Mouse (Mus musculus): ENCODE measurements around the gene Tm7sf2. TPM values are rescaled to one million over a fixed set of nuclear protein-coding genes. Genes with fewer than 3 reads are reported as not detected.

The Tm7sf2 gene
- 22.9 and 24.0 TPM in 2 replicates for total RNA-seq (2014; fragmentation: Nextera tagmentation)
- 17.2 and 21.4 TPM in 2 replicates for total RNA-seq (2017)
- polyA plus RNA-seq (2012), result 15.0 and 20.0 TPM in 2 replicates

DNA sequence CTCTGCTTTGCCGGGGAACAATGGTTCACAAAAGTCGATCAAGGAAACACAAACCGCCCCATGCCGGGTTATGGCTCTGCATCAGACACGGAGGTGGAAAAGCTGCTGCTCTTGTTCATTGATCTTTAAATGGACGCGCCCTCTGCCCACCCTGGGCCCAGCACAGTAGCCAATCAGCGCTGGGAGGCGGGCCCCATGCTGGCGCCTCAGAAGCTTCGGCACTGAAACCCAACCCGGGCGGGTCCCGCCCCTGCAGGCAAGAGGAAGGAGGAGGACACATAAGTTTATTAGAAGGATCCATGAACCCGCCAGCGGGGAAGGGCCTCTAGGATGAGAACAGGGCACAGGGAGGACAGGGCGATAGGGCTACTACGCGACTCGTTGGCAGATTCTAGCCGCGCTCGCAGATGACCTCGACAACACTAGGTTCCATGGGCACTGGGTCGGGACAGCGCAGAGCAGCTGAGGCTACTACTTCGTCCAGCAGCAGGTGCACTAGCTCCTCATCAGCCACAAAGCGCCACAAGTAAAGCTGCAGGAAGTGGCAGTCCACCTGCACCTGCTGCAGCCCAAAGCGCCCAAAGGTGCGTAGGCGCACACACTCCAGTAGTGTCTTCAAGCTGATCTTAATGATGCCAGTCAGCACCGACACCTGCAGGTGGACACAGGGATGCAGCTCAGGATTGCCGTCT, at the start of gene Tm7sf2:
Gene Tm7sf2, minus strand, starts transcription at position 650 of the 692 bp plus-strand sequence.
- DNase-seq (ENCODE audit: low spot score), result peak; percentile 98
- peaks cover 75% of the 10 kb centered on the region for H3K36me3 ChIP-seq (replicated peaks)
- peak; percentile 92 for ATAC-seq (ENCODE audit: extremely low read depth, insufficient number of reproducible peaks, low FRiP score, poor library complexity, severe bottlenecking)
- TF ChIP-seq CTCF (IDR thresholded peaks at IDR 0.05; ENCODE audit: low read depth, low read length) (no peak), TAL1 (conservative IDR thresholded peaks at IDR 0.05; ENCODE audit: low read depth, low read length) (no peak), GATA2 (IDR thresholded peaks at IDR 0.05; ENCODE audit: borderline replicate concordance, low read depth, low read length) (no peak), POLR2AphosphoS5 (IDR thresholded peaks at IDR 0.05; ENCODE audit: insufficient replicate concordance, low read depth, low read length) (no peak), GATA1 (IDR thresholded peaks at IDR 0.05; ENCODE audit: borderline replicate concordance, low read length) (no peak)
- peaks cover 54% of the 10 kb centered on the region for H3K4me1 ChIP-seq (ENCODE audit: insufficient read depth, low read depth, low read length)
- H3K9me3 ChIP-seq (replicated peaks), result no peaks in the 10 kb centered on the region
- no peaks in the 10 kb centered on the region for H3K27me3 ChIP-seq (ENCODE audit: insufficient read depth, low read length)
- peak within 1 kb of the TSS; percentile 76 for H3K4me3 ChIP-seq (ENCODE audit: low read depth, low read length)

GRCm38 (mm10) chr19:6117346-6117985, 49.3 kb upstream of the Tm7sf2 start:
- no peaks in the 10 kb centered on the region for H3K9me3 ChIP-seq (replicated peaks)
- peak overlapping the region; percentile 90 for H3K4me3 ChIP-seq (ENCODE audit: low read depth, low read length)
- TF ChIP-seq TAL1 (conservative IDR thresholded peaks at IDR 0.05; ENCODE audit: low read depth, low read length), result no peak
- no peak for TF ChIP-seq CTCF (IDR thresholded peaks at IDR 0.05; ENCODE audit: low read depth, low read length)
- TF ChIP-seq POLR2AphosphoS5 (IDR thresholded peaks at IDR 0.05; ENCODE audit: insufficient replicate concordance, low read depth, low read length), result no peak
- peaks cover 75% of the 10 kb centered on the region for H3K36me3 ChIP-seq (replicated peaks)
- H3K4me1 ChIP-seq (ENCODE audit: insufficient read depth, low read depth, low read length), result peaks cover 36% of the 10 kb centered on the region
- H3K27me3 ChIP-seq (ENCODE audit: insufficient read depth, low read length), result no peaks in the 10 kb centered on the region
- peak; percentile 16 for DNase-seq (ENCODE audit: low spot score)
- ATAC-seq (ENCODE audit: extremely low read depth, insufficient number of reproducible peaks, low FRiP score, poor library complexity, severe bottlenecking), result no peak

DNA sequence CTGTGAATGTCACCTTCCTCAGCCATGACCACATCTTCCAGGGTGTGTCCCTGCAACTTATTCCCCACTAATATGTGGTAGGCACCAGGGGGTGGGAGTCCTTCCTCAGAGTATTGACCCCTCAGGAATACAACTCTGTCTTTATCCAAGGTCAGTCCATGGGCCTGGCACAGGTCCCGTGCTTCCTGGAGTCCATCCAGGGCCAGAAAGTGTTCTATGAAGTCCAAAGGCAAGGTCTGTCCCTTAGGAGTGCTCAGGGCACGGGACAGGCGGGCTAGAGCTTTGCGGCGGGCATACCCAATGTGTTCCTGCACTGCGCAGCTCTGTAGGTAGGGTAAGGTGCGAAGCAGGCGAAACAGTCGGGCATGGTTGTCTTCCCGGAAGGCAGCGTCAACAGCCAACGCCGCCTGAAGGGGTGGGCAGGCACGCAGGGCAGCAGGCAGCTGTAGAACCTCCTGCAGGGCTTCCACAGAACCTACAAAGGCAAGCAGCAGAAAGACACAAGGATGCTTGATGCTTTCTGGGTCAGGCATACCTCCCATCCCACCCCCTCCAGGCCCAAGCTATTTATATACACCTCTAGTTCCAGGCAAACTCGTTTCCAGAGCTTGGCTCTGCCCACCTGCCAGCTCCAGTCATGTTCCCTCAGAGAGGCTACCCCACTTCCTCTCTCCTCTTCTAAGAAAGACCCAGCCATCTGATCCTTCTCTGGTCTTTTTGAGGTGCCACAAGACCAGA, 48.1 kb upstream of the Tm7sf2 start:
- H3K4me3 ChIP-seq (ENCODE audit: low read depth, low read length), result peak overlapping the region; percentile 41; the same call in 1 of the 2 replicates
- no peak for TF ChIP-seq GATA1 (IDR thresholded peaks at IDR 0.05; ENCODE audit: borderline replicate concordance, low read length)
- no peak for TF ChIP-seq TAL1 (conservative IDR thresholded peaks at IDR 0.05; ENCODE audit: low read depth, low read length)
- no peak for TF ChIP-seq POLR2AphosphoS5 (IDR thresholded peaks at IDR 0.05; ENCODE audit: insufficient replicate concordance, low read depth, low read length)
- TF ChIP-seq GATA2 (IDR thresholded peaks at IDR 0.05; ENCODE audit: borderline replicate concordance, low read depth, low read length), result no peak
- TF ChIP-seq CTCF (IDR thresholded peaks at IDR 0.05; ENCODE audit: low read depth, low read length), result no peak
- peaks cover 36% of the 10 kb centered on the region for H3K4me1 ChIP-seq (ENCODE audit: insufficient read depth, low read depth, low read length)
- ATAC-seq (ENCODE audit: extremely low read depth, insufficient number of reproducible peaks, low FRiP score, poor library complexity, severe bottlenecking), result no peak
- no peaks in the 10 kb centered on the region for H3K27me3 ChIP-seq (ENCODE audit: insufficient read depth, low read length)
- H3K36me3 ChIP-seq (replicated peaks), result peaks cover 73% of the 10 kb centered on the region
- DNase-seq (ENCODE audit: low spot score), result no peak
- H3K9me3 ChIP-seq (replicated peaks), result no peaks in the 10 kb centered on the region

DNA sequence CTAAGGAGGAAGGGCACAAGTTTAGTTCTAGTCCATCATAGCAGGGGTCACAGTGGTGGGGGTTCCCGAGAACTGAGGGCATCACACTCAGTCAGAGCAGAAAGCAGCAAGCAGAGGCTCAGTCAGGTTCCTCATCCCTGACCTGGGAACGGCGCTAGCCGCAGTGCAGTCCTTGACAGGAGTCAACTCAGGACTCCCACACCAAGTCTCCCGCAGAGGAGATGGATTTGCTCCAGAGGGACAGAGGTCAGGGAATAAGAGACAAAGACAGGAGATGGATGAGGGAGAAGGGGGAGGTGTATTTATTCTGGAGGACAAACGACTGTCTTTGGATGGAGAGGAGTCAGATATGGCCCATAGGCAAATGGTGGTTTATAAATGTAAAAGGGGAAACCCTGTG, 44.9 kb upstream of the Tm7sf2 start:
- peaks cover 66% of the 10 kb centered on the region for H3K36me3 ChIP-seq (replicated peaks)
- TF ChIP-seq TAL1 (conservative IDR thresholded peaks at IDR 0.05; ENCODE audit: low read depth, low read length), result no peak
- no peak for TF ChIP-seq CTCF (IDR thresholded peaks at IDR 0.05; ENCODE audit: low read depth, low read length)
- TF ChIP-seq POLR2AphosphoS5 (IDR thresholded peaks at IDR 0.05; ENCODE audit: insufficient replicate concordance, low read depth, low read length), result no peak
- no peak for TF ChIP-seq GATA1 (IDR thresholded peaks at IDR 0.05; ENCODE audit: borderline replicate concordance, low read length)
- TF ChIP-seq GATA2 (IDR thresholded peaks at IDR 0.05; ENCODE audit: borderline replicate concordance, low read depth, low read length), result no peak
- peaks cover 36% of the 10 kb centered on the region for H3K4me1 ChIP-seq (ENCODE audit: insufficient read depth, low read depth, low read length)
- H3K4me3 ChIP-seq (ENCODE audit: low read depth, low read length), result no peak overlapping the region
- no peaks in the 10 kb centered on the region for H3K9me3 ChIP-seq (replicated peaks)
- peaks cover 2% of the 10 kb centered on the region; the same call in 1 of the 2 replicates for H3K27me3 ChIP-seq (ENCODE audit: insufficient read depth, low read length)
- DNase-seq (ENCODE audit: low spot score), result no peak
- ATAC-seq (ENCODE audit: extremely low read depth, insufficient number of reproducible peaks, low FRiP score, poor library complexity, severe bottlenecking), result no peak

GRCm38 (mm10) chr19:6105586-6105985, 37.4 kb upstream of the Tm7sf2 start, which contains the start of gene Naaladl1:
Gene Naaladl1 (plus strand): TSS chr19:6105782.
- peaks cover 31% of the 10 kb centered on the region for H3K36me3 ChIP-seq (replicated peaks)
- DNase-seq (ENCODE audit: low spot score) (no peak), ATAC-seq (ENCODE audit: extremely low read depth, insufficient number of reproducible peaks, low FRiP score, poor library complexity, severe bottlenecking) (no peak)
- peak within 1 kb of the TSS; percentile 31; the same call in 1 of the 2 replicates for H3K4me3 ChIP-seq (ENCODE audit: low read depth, low read length)
- no peaks in the 10 kb centered on the region for H3K9me3 ChIP-seq (replicated peaks)
- H3K4me1 ChIP-seq (ENCODE audit: insufficient read depth, low read depth, low read length), result peaks cover 62% of the 10 kb centered on the region
- H3K27me3 ChIP-seq (ENCODE audit: insufficient read depth, low read length), result peaks cover 2% of the 10 kb centered on the region; the same call in 1 of the 2 replicates
- TF ChIP-seq TAL1 (conservative IDR thresholded peaks at IDR 0.05; ENCODE audit: low read depth, low read length) (no peak), GATA1 (IDR thresholded peaks at IDR 0.05; ENCODE audit: borderline replicate concordance, low read length) (no peak), CTCF (IDR thresholded peaks at IDR 0.05; ENCODE audit: low read depth, low read length) (no peak), POLR2AphosphoS5 (IDR thresholded peaks at IDR 0.05; ENCODE audit: insufficient replicate concordance, low read depth, low read length) (no peak), GATA2 (IDR thresholded peaks at IDR 0.05; ENCODE audit: borderline replicate concordance, low read depth, low read length) (no peak)

Data from G1E (cell line).